Mouse (Mus musculus): ENCODE results near the gene Gm13078. TPM values are rescaled to one million over a fixed set of nuclear protein-coding genes. Genes with fewer than 3 reads are reported as not detected.

Gene Gm13078
- not detected for total RNA-seq (2021)
- long read RNA-seq, experiment 1: 0 reads
- long read RNA-seq, experiment 2: 0 reads

GRCm38 (mm10) chr4:143719155-143719554, at the start of gene Gm13078:
Gene Gm13078, plus strand, starts transcription at chr4:143719455.
- no peak for DNase-seq

- no peak for DNase-seq
Measured at GRCm38 (mm10) chr4:143702611-143703010, 16.6 kb upstream of the Gm13078 start, which contains the start of gene Gm13089. Gene Gm13089, minus strand, starts transcription at chr4:143702711.

Other genes starting within 250 kb of the Gm13078 start
- gene Gm13043, start 208.1 kb upstream of the Gm13078 start, total RNA-seq (2021): not detected
- not detected for gene Gm13040, start 183.5 kb upstream of the Gm13078 start, total RNA-seq (2021)
- not detected for gene BC080695, start 167.8 kb upstream of the Gm13078 start, total RNA-seq (2021)
- not detected for gene Gm13057, start 167.7 kb upstream of the Gm13078 start, total RNA-seq (2021)
- not detected for gene Gm13083, start 104.5 kb upstream of the Gm13078 start, total RNA-seq (2021)
- gene Gm13088, start 62.2 kb upstream of the Gm13078 start, total RNA-seq (2021): not detected
- not detected for gene Gm13089, start 16.7 kb upstream of the Gm13078 start, total RNA-seq (2021)
- gene Gm13023, start 69.9 kb downstream of the Gm13078 start, total RNA-seq (2021): not detected
- gene Gm13084, start 96.6 kb downstream of the Gm13078 start, total RNA-seq (2021): not detected
- not detected for gene Gm13103, start 127.0 kb downstream of the Gm13078 start, total RNA-seq (2021)
- gene Pramef6, start 180.9 kb downstream of the Gm13078 start, total RNA-seq (2021): not detected
- not detected for gene Pramef25, start 231.6 kb downstream of the Gm13078 start, total RNA-seq (2021)
- gene Gm13101, start 247.5 kb downstream of the Gm13078 start, total RNA-seq (2021): not detected